Mouse (Mus musculus) C2C12 (cell line): ENCODE results near the gene Kctd4.

Experiments
- CTCF ChIP-seq: IDR thresholded peaks from one replicate; pipeline ENCODE4 v1.5.1; 2011; ENCODE audit not compliant: control insufficient read depth, insufficient read depth, insufficient read length
- FOSL1 ChIP-seq: IDR thresholded peaks from one replicate; pipeline ENCODE4 v1.8.0; 2011; ENCODE audit warnings: mild to moderate bottlenecking, low read length; ENCODE audit not compliant: poor library complexity, insufficient read depth, severe bottlenecking
- MYOG ChIP-seq: IDR thresholded peaks from one replicate; pipeline ENCODE4 v1.6.1; 2011; ENCODE audit not compliant: control insufficient read depth, insufficient read length; ENCODE audit errors: extremely low read depth

DNA sequence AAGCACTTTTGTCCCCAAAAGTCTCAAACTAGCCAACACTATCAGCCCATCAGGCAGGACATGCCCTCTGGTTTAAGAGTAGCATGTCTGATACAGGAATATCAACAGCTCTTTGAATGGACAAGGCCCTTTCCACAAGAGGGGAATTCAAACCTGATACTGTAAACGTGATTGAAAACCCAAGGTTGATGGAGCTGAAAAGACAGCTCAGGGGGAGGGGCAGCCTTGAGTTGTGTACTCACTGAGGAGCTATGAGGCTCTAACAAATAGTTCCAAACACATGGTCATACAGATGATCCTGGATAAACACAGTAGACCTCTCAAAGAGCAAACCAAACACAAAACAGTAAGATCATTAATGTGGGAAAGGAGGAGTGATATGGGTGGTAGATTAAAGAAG, 43.3 kb downstream of the Kctd4 start:
- TF ChIP-seq CTCF (no peak), MYOG (no peak), FOSL1 (no peak)
